11 mouse cellular contexts compared by ENCODE assay signal in genomic region chr4:149878021-149878449, GRCm38 (mm10).
DNase-seq lines count a peak whose midpoint lies in the region; ATAC-seq and TF ChIP-seq lines count a peak whose summit lies in the region.
"Had no signal": no experiment of that assay in that cellular context is flagged by ENCODE, and none has a peak within 500 bp of the region (broad histone marks: within the 10 kb centered on the region; RNA-seq: fewer than 3 reads in every experiment).

No protein-coding gene starts in this region.

- 0 out of 2 replicates have a peak overlapping the region, but pooled peaks have one; percentile 11 for H3K9ac ChIP-seq in embryonic facial prominence, embryonic 13.5 days
- H3K9ac ChIP-seq: liver, embryonic 15.5 days had no signal

- H3K27me3 ChIP-seq in embryonic facial prominence, embryonic 13.5 days: no peaks in the 10 kb centered on the region

- H3K27ac ChIP-seq in embryonic facial prominence, embryonic 13.5 days: no peak overlapping the region
- H3K27ac ChIP-seq: liver, embryonic 15.5 days had no signal

- H3K4me3 ChIP-seq in embryonic facial prominence, embryonic 13.5 days: no peak overlapping the region
- H3K4me3 ChIP-seq in lung, adult 2 months (replicated peaks; ENCODE audit: extremely low read depth, low read depth, low read length): no peak overlapping the region
- H3K4me3 ChIP-seq: liver, embryonic 15.5 days had no signal

- no peaks in the 10 kb centered on the region for H3K9me3 ChIP-seq in embryonic facial prominence, embryonic 13.5 days
- H3K9me3 ChIP-seq: liver, embryonic 15.5 days had no signal

- no peak overlapping the region for H3K4me2 ChIP-seq in embryonic facial prominence, embryonic 13.5 days
- H3K4me2 ChIP-seq: liver, embryonic 15.5 days had no signal

- DNase-seq in cerebellum, postnatal 14 days: peak; percentile 71 to 75
- no peak for DNase-seq in cerebellum, adult 11 months
- DNase-seq in kidney, postnatal 14 days: peak; percentile 44
- no peak for DNase-seq in kidney, adult 9 months
- DNase-seq in lung, adult 2 months: peak; percentile 59
- DNase-seq: right cerebral cortex, postnatal 25 days; thymus, adult 2 months had no signal

- 36% methylated on average over 6 of the region's 6 CpGs for WGBS in embryonic facial prominence, embryonic 13.5 days
- WGBS in lung, adult 2 months: 52% methylated on average over 6 of the region's 6 CpGs

- ATAC-seq in embryonic facial prominence, embryonic 13.5 days (ENCODE audit: insufficient number of reproducible peaks, insufficient read depth, low FRiP score, low TSS enrichment, low read depth): no peak
- ATAC-seq in activated CD4-positive, CD25-positive, alpha-beta regulatory T cell, adult 4 months: no peak
- ATAC-seq in megakaryocyte, adult 5-6 weeks (ENCODE audit: poor library complexity, severe bottlenecking): no peak

- no peak for TF ChIP-seq POLR2A in lung, adult 2 months (IDR thresholded peaks at IDR 0.05; ENCODE audit: borderline replicate concordance, extremely low read depth, low read depth, low read length)

- peaks cover 49% of the 10 kb centered on the region for H3K4me1 ChIP-seq in embryonic facial prominence, embryonic 13.5 days
- H3K4me1 ChIP-seq in lung, adult 2 months (ENCODE audit: control insufficient read depth, insufficient read depth, low read length): peaks cover 10% of the 10 kb centered on the region
- H3K4me1 ChIP-seq: liver, embryonic 15.5 days had no signal

- TF ChIP-seq CTCF in lung, adult 2 months (IDR thresholded peaks at IDR 0.05; ENCODE audit: insufficient read depth, low read length): no peak

- H3K36me3 ChIP-seq in embryonic facial prominence, embryonic 13.5 days: no peaks in the 10 kb centered on the region
- H3K36me3 ChIP-seq: liver, embryonic 15.5 days had no signal

Comparison
In these comparisons a context has a peak if more than half of its experiments do, and no peak if none do; other contexts are left out.
1. DNase-seq: peak in cerebellum, postnatal 14 days (2 of 2), kidney, postnatal 14 days (single experiment) and lung, adult 2 months (single experiment); none in cerebellum, adult 11 months (single experiment) and kidney, adult 9 months (single experiment).